Mouse (Mus musculus) midbrain, embryonic 13.5 days (tissue): ENCODE data around the gene Gnb1. TPM values are rescaled to one million over a fixed set of nuclear protein-coding genes. Genes with fewer than 3 reads are reported as not detected.
"Not testable (repeated sequence)": the region's sequence is repeated elsewhere in the genome, so short reads cannot be mapped to it uniquely, and the experiment has no call there.

Experiments used
- ATAC-seq: fragments of 200-750 bp; cut with Nextera tagmentation; 2 replicates; pipeline ENCODE4 v1.8.0; 2017; ENCODE audit warnings: mild to moderate bottlenecking, moderate TSS enrichment, moderate library complexity
- H3K27ac ChIP-seq: fragments of 300-500 bp; sonication (generic); 2 replicates; pipeline ENCODE4 v1.5.1; 2015; ENCODE audit warnings: inconsistent platforms, mild to moderate bottlenecking, moderate library complexity
- H3K27me3 ChIP-seq: fragments of 300-500 bp; sonication (generic); 2 replicates; pipeline ENCODE4 v1.6.1; 2015; ENCODE audit warnings: mild to moderate bottlenecking, inconsistent platforms
- H3K36me3 ChIP-seq: fragments of 300-500 bp; sonication (generic); 2 replicates; pipeline ENCODE4 v1.6.1; 2015; ENCODE audit warnings: mild to moderate bottlenecking, inconsistent platforms
- H3K4me1 ChIP-seq: fragments of 300-500 bp; sonication (generic); replicated peaks from 2 replicates; pipeline ENCODE4 v1.6.1; 2015; ENCODE audit warnings: inconsistent platforms
- H3K4me2 ChIP-seq: fragments of 300-500 bp; sonication (generic); replicated peaks from 2 replicates; pipeline ENCODE4 v1.6.1; 2015; ENCODE audit warnings: moderate library complexity, mild to moderate bottlenecking, inconsistent platforms
- H3K4me3 ChIP-seq: fragments of 300-500 bp; sonication (generic); replicated peaks from 2 replicates; pipeline ENCODE4 v1.5.1; 2015; ENCODE audit warnings: mild to moderate bottlenecking, inconsistent platforms
- H3K9ac ChIP-seq: fragments of 300-500 bp; sonication (generic); replicated peaks from 2 replicates; pipeline ENCODE4 v1.6.1; 2015; ENCODE audit warnings: mild to moderate bottlenecking, inconsistent platforms
- H3K9me3 ChIP-seq: fragments of 300-500 bp; sonication (generic); 2 replicates; pipeline ENCODE4 v1.6.1; 2016; ENCODE audit warnings: mild to moderate bottlenecking, inconsistent platforms
- WGBS: fragments of 180-500 bp; shearing (Covaris S2); methylation state at CpG from one replicate; pipeline ENCODE4 v1.1.7; 2015; 5-methylcytosine and 5-hydroxymethylcytosine counted together
- polyA plus RNA-seq: library from polyadenylated mRNA; unstranded; fragments of >200 nt; fragmentation: Nextera tagmentation; extraction: Ambion mirVana; gene quantifications from 2 replicates; pipeline ENCODE4 v1.2.1, GENCODE M21; 2015

Gene Gnb1
- polyA plus RNA-seq, 1 experiment from 2014 or later, result 1,008 TPM

DNA sequence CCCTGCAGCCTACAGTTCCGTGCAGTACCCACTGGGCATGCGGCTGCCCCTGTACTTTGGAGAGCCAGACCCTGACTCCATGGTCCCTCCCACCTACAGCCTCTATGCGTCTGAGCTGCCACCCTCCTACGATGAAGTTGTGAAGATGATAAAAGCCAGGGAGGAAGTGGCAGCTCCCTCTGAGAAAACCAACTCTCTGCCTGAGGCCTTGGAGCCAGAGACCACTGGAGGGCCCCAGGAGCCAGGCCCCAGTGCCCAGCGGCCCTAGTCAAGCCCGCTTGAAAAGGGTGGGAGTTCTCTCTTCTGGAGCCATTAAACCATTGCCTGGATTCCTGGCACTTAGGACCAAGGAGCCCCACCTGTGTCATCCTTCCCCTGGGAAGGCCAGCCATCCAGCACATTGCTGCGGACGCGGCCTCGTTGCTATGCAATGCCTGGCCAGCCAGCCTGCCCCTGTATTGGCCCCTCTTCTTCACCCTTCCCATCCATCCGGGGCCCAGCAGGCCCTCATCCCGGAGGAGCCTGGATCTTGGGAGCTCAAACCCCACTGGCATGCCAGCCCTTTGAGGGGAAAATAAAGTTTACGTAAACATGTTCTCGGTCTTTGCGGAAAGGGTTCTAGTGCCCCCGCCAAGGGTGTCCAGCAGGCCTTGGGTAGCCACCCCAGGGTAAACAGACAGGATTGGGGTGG is 20.8 kb upstream of the Gnb1 start:
- Histone ChIP-seq H3K4me3 (no peak overlapping the region), H3K4me1 (0 out of 2 replicates have a peak, but pooled peaks cover 7% of the 10 kb centered on the region), H3K9me3 (no peaks in the 10 kb centered on the region), H3K36me3 (no peaks in the 10 kb centered on the region), H3K4me2 (no peak overlapping the region), H3K27me3 (no peaks in the 10 kb centered on the region; the same call in 1 of the 2 replicates), H3K9ac (no peak overlapping the region), H3K27ac (no peak overlapping the region)
- 85% methylated on average over 16 of the region's 16 CpGs for WGBS
- ATAC-seq, result no peak

DNA sequence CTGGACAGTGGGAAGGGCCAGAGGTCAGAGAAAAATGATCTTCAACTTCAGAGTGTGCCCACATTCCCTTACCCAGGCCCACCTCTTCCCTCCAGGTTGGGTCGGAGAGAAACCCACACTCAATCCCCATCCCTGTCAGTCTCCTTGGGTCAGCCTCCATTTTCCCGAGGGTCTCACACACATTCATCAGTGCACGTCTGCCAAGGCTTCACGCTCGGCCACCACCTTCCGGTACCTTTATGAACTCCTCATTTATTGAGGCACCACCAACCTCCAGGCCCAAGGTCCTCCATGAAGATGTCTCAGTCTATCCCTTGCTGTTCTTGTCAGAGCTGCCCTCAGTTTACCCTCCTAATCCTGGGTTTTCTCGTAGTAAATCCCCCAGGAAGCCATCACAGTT is 20.2 kb upstream of the Gnb1 start:
- no peak for ATAC-seq
- Histone ChIP-seq H3K4me2 (no peak overlapping the region), H3K4me3 (no peak overlapping the region), H3K36me3 (no peaks in the 10 kb centered on the region), H3K9ac (no peak overlapping the region), H3K27ac (no peak overlapping the region), H3K27me3 (no peaks in the 10 kb centered on the region; the same call in 1 of the 2 replicates), H3K4me1 (0 out of 2 replicates have a peak, but pooled peaks cover 7% of the 10 kb centered on the region), H3K9me3 (no peaks in the 10 kb centered on the region)
- 85% methylated on average over 7 of the region's 7 CpGs for WGBS

DNA sequence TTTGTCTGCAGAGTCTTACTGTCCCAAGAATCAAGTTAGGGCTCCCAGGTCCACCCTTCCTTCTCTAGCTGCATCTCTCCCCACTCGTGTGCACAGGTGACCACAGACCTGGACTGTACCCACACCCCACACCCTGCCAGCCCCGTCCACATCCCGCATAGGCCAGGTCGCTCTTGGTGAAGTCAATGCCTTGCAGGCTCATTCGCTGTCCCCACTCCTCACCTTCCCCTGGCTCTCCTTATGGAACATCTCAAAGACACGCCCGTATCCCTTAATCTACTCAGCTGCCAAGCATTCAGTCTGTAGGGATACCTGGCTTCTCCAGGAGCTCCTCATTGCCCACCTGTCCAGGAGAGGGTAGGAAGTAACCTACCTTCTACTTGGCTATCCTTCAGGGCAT is 19.8 kb upstream of the Gnb1 start:
- Histone ChIP-seq H3K27me3 (no peaks in the 10 kb centered on the region; the same call in 1 of the 2 replicates), H3K4me1 (0 out of 2 replicates have a peak, but pooled peaks cover 7% of the 10 kb centered on the region), H3K4me3 (no peak overlapping the region), H3K9ac (no peak overlapping the region), H3K36me3 (no peaks in the 10 kb centered on the region), H3K9me3 (no peaks in the 10 kb centered on the region), H3K4me2 (no peak overlapping the region), H3K27ac (no peak overlapping the region)
- no peak for ATAC-seq
- 90% methylated on average over 7 of the region's 7 CpGs for WGBS

DNA sequence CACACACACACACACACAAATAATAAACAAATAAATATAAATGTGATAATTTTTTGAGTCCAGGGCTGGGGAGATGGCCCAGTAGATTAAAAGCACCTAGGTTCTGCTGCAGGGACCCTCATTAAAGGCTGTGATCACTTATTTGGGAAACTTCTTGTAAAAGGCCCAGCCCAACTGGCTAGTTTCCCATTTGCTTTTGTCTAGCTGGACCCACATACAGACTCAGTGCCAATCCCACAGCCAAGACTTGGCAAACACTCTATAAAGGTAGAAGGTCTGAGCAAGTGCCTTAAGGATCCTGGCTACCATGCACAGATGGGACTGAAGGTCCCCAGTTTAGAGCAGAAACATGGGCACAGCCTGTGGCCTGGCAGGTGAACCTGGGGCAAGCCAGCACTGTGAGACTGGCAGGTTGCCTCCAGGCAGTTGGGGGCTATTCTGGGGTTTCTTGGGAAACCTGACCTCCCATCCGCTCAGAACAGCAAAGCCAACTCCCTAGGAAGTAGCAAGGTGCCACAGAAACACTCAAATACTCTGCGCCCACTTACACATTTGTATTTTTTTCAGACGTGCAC is 18.4 kb upstream of the Gnb1 start:
- ATAC-seq, result no peak
- H3K27me3 ChIP-seq, result no peaks in the 10 kb centered on the region; the same call in 1 of the 2 replicates
- no peak overlapping the region for H3K9ac ChIP-seq
- 0 out of 2 replicates have a peak, but pooled peaks cover 7% of the 10 kb centered on the region for H3K4me1 ChIP-seq
- no peaks in the 10 kb centered on the region for H3K9me3 ChIP-seq
- H3K4me3 ChIP-seq, result no peak overlapping the region
- H3K4me2 ChIP-seq, result no peak overlapping the region
- H3K27ac ChIP-seq, result no peak overlapping the region
- 77% methylated on average over 3 of the region's 3 CpGs for WGBS
- no peaks in the 10 kb centered on the region for H3K36me3 ChIP-seq

DNA sequence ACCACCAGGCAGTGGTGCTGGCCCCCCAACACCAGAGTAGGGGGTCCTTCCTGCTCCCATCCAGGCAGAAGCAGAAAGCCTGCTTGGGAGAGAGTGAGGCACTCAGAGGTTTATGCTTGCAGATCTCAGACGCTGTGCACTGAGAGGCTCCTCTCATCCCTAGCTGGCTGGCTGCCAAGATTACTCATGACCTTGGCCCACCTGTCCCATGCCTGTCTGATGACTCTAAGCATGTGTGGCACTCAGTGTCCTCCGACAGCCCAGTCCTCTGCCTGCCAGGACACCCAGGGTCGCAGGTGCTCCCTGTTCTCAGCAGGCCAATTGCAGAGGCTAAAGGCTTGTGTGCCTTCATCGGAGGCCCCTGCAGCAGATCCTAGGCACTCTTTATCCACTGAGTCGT is 17.8 kb upstream of the Gnb1 start:
- no peak for ATAC-seq
- 56% methylated on average over 5 of the region's 5 CpGs for WGBS

DNA sequence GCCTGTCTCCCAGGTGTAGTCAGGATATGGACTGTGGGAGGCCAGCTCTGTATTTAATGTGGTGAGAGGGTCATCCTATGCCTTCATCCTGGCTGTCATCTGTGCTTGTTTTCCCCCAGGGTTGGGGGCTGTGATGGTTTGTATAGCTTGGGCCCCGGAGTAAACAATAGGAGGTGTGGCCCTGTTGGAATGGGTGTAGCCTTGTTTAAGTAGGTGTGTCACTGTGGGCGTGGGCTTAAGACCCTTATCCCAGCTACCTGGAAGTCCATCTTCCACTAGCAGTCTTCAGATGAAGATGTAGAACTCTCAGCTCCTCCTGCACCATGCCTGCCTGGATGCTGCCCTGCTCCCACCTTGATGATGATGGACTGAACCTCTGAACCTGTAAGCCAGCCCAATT is 17.4 kb upstream of the Gnb1 start:
- 59% methylated on average over 2 of the region's 2 CpGs for WGBS
- not testable (repeated sequence) for H3K36me3 ChIP-seq, H3K4me3 ChIP-seq, H3K4me2 ChIP-seq, H3K9me3 ChIP-seq, H3K9ac ChIP-seq, H3K27me3 ChIP-seq, H3K27ac ChIP-seq, H3K4me1 ChIP-seq, ATAC-seq

More for the DNA sequence above, 17.8 kb upstream of the Gnb1 start:
- no peak overlapping the region for H3K27ac ChIP-seq
- H3K4me3 ChIP-seq, result no peak overlapping the region
- H3K36me3 ChIP-seq, result no peaks in the 10 kb centered on the region
- 0 out of 2 replicates have a peak, but pooled peaks cover 7% of the 10 kb centered on the region for H3K4me1 ChIP-seq
- no peak overlapping the region for H3K9ac ChIP-seq
- no peaks in the 10 kb centered on the region; the same call in 1 of the 2 replicates for H3K27me3 ChIP-seq
- H3K4me2 ChIP-seq, result no peak overlapping the region
- no peaks in the 10 kb centered on the region for H3K9me3 ChIP-seq

DNA sequence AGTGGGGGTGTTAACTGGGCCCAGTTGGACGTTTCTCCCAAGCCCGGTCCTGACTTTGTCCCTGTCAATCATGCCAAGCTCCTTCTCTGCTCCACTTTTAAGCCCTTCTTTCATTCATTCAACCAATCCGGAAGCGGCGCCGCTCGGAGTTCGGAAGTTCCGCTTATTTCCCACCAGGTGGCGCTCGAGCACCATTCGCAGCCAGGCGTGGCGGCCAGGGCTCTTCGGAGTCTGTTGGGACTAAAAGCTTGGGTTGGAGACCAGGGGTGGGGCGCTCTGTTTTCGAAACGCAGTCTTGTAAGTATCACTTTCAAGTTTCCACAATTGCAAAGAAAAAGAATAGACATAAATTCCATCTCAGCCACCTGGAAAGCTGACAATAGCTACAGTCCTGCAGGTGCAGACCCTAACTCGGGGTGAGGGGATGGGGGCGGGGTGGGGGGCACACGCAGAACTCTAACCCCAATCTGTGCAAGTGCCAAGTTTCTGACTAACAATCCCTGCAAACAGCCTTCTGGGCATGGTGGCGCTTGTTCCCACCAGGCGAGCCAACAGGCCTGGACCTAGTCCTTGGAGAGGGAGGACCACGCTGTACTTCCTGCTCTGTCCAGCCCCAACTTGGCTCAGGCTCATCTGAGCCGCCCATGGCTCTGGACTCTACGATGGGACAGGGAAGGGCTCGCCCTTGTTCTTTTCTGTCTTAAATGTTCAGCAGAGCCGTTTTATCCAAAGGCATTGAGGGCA is 9.6 kb upstream of the Gnb1 start:
- Histone ChIP-seq H3K9me3 (no peaks in the 10 kb centered on the region), H3K9ac (no peak overlapping the region; the same call in 1 of the 2 replicates), H3K4me1 (no peaks in the 10 kb centered on the region), H3K27ac (no peak overlapping the region), H3K36me3 (no peaks in the 10 kb centered on the region), H3K4me2 (peak overlapping the region; percentile 38), H3K4me3 (no peak overlapping the region), H3K27me3 (no peaks in the 10 kb centered on the region; the same call in 1 of the 2 replicates)
- peak; percentile 81 for ATAC-seq
- WGBS, result 25% methylated on average over 28 of the region's 28 CpGs

DNA sequence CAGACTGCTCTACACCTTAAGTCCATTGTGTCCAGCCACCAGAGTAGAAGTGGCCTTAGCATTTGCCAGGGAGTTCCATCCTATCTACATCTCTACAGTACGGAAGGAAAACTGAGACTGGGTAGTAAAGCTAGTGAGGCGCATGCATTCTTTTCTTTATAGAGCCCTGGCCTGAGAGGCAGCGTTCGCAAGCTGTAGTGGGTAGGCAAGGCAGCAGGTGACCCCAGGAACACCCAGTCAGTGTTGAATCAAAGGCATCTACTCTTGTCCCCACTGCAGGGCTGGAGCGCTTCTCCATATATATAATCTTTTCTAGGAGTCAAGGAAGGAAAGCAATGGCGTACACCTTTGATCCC is 9.1 kb upstream of the Gnb1 start:
- ATAC-seq, result no peak
- Histone ChIP-seq H3K4me2 (no peak overlapping the region), H3K4me3 (no peak overlapping the region), H3K36me3 (no peaks in the 10 kb centered on the region), H3K9me3 (no peaks in the 10 kb centered on the region), H3K9ac (no peak overlapping the region), H3K27ac (no peak overlapping the region), H3K27me3 (no peaks in the 10 kb centered on the region; the same call in 1 of the 2 replicates), H3K4me1 (no peaks in the 10 kb centered on the region)
- 90% methylated on average over 6 of the region's 6 CpGs for WGBS

DNA sequence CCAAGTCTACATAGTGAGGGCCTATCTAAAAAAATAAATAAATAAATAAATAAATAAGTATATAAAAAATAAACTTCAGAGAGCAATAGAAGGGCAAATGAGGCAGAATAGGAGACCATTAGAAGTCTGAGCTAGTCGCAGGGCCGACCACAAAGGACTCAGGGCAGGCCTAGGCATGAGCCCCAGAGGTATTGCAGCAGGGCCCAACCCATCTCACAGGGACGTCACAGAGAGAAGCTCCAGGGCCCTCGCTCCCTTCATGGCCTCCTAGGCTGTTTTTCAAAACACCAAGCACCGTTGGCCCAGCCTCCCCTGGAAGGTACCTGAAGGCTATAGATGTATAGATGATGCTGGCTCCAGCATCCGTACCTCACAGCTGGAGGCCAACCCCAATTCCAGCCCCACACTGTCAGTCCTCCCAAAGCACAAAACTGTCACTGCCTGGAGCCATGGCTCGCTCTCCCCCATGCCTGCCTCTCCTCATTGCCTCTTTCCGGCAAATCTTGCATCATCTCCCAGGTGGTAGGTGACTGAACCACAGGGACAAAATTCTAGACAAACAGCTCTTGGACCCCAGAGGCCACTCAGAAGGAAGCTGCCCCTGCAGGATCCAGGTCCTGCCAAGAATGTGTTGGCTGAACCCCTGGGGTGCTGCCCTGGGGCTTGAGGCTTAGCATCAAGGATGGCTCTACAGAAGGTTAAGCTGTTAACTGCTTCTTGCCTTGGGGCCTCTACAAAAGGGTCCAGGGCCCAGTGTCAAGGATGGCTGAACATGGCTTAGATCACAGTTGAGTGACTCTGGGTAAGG is 8.2 kb upstream of the Gnb1 start:
- no peaks in the 10 kb centered on the region for H3K36me3 ChIP-seq
- no peak overlapping the region for H3K4me3 ChIP-seq
- 58% methylated on average over 8 of the region's 8 CpGs for WGBS
- H3K4me1 ChIP-seq, result peaks cover 5% of the 10 kb centered on the region
- H3K4me2 ChIP-seq, result no peak overlapping the region
- H3K27ac ChIP-seq, result no peak overlapping the region
- ATAC-seq, result no peak
- H3K9ac ChIP-seq, result 0 out of 2 replicates have a peak overlapping the region, but pooled peaks have one; percentile 16
- no peaks in the 10 kb centered on the region for H3K9me3 ChIP-seq
- no peaks in the 10 kb centered on the region; the same call in 1 of the 2 replicates for H3K27me3 ChIP-seq

DNA sequence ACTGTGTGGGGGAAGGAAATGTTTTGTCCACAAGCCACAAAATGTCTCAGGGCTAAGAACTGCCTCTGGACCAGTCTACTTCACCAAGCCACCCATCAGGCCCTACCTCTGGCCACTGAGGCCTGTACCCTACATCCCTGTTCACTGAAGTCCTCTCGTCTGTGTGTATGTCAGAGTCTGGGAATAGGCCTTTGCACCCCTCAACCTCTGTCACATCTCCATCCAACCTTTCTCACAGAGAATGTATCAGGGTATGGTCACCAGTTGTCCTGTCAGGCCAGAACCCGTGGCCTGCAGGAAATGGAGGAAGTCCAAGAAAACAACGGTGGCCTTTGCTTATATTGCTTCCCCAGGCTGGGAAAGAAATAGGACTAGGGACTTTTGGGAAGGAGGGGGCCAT is 5.6 kb upstream of the Gnb1 start:
- H3K4me3 ChIP-seq, result no peak overlapping the region
- WGBS, result 84% methylated on average over 3 of the region's 3 CpGs

DNA sequence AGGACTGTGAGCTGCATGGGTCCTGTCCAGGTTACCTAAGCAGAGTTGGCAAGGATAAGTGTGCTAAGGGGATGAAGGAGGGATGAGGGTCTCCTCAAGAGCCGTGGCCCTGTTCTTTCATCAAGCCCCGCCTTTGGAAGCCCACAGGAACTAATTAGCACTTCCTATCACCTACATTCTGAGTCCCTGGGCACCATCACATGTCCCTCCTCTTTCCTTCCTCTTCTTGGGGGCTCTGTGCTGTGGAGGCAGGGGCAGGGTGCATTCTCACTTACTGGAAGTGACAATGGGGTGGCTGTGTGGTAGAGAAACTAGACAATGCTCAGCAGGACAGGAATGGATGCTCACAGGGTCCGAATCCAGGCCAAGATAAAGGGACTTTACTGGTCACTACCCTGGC is 3.4 kb upstream of the Gnb1 start:
- peaks cover 25% of the 10 kb centered on the region for H3K4me1 ChIP-seq
- H3K4me2 ChIP-seq, result no peak overlapping the region
- H3K27me3 ChIP-seq, result no peaks in the 10 kb centered on the region
- 51% methylated on average over 3 of the region's 3 CpGs for WGBS
- no peak overlapping the region for H3K4me3 ChIP-seq
- peak overlapping the region; percentile 40; the same call in 1 of the 2 replicates for H3K27ac ChIP-seq
- no peak overlapping the region for H3K9ac ChIP-seq
- H3K36me3 ChIP-seq, result no peaks in the 10 kb centered on the region
- no peaks in the 10 kb centered on the region for H3K9me3 ChIP-seq
- ATAC-seq, result no peak

More for the DNA sequence above, 5.6 kb upstream of the Gnb1 start:
- ATAC-seq, result no peak
- Histone ChIP-seq H3K27ac (no peak overlapping the region), H3K9me3 (no peaks in the 10 kb centered on the region), H3K4me2 (no peak overlapping the region), H3K9ac (no peak overlapping the region), H3K4me1 (peaks cover 21% of the 10 kb centered on the region), H3K27me3 (no peaks in the 10 kb centered on the region; the same call in 1 of the 2 replicates), H3K36me3 (no peaks in the 10 kb centered on the region)
